Mouse (Mus musculus) brown adipose tissue, adult 24 weeks (tissue): ENCODE measurements around the gene Zfp317. TPM values are rescaled to one million over a fixed set of nuclear protein-coding genes. Genes with fewer than 3 reads are reported as not detected.
"Not testable (repeated sequence)": the region's sequence is repeated elsewhere in the genome, so short reads cannot be mapped to it uniquely, and the experiment has no call there.

Experiments
- H3K27ac ChIP-seq: fragments of 200-500 bp; replicated peaks from 2 replicates; pipeline ENCODE4 v1.5.1; 2012; ENCODE audit warnings: low read depth, mild to moderate bottlenecking, low read length
- H3K4me1 ChIP-seq: fragments of 200-500 bp; 2 replicates; pipeline ENCODE4 v1.6.1; 2012; ENCODE audit warnings: low read length, mixed read lengths; ENCODE audit not compliant: control insufficient read depth, insufficient read depth, insufficient read length
- H3K4me3 ChIP-seq: fragments of 200-500 bp; 2 replicates; pipeline ENCODE4 v1.5.1; 2012; ENCODE audit warnings: low read depth, mild to moderate bottlenecking, low read length, moderate library complexity; ENCODE audit not compliant: insufficient read depth
- polyA plus RNA-seq: library from polyadenylated mRNA; stranded (reverse); fragments of >200 nt; gene quantifications from 2 replicates; pipeline ENCODE4 v1.2.4, GENCODE M21; 2012; ENCODE audit not compliant: missing spikeins, insufficient read depth, insufficient read length

The Zfp317 gene
- 6.8 and 7.1 TPM in 2 replicates for polyA plus RNA-seq

GRCm38 (mm10) chr9:19621843-19622822 is at the start of gene Zfp317:
TSS of gene Zfp317 (plus strand) at chr9:19622102.
- H3K4me1 ChIP-seq, result no peaks in the 10 kb centered on the region
- H3K27ac ChIP-seq, result peak within 1 kb of the TSS; percentile 83
- peak within 1 kb of the TSS; percentile 68 for H3K4me3 ChIP-seq

DNA sequence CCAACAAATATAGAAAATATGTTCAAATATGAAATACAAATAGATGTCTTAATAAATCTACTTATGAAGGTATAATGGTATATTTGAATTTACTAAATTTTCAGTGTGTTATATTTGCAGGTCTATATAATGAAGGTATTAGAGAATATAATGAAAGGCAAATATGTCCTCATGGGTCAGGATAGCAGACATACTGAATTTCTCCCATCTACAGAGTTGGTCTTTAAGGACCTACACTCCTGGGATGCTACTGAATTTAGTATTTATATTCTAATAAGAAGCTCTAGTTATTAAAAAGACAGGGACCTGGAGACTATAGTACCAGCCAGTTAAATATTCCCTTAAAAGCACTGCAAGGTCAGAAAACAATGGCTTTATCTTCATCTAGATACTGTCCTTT is 39.6 kb upstream of the Zfp317 start, which contains the start of gene Olfr855:
Gene Olfr855 (plus strand): TSS at position 301 of the 400 bp plus-strand sequence.
- Histone ChIP-seq H3K4me3 (no peak within 1 kb of the TSS), H3K27ac (no peak within 1 kb of the TSS), H3K4me1 (no peaks in the 10 kb centered on the region)

DNA sequence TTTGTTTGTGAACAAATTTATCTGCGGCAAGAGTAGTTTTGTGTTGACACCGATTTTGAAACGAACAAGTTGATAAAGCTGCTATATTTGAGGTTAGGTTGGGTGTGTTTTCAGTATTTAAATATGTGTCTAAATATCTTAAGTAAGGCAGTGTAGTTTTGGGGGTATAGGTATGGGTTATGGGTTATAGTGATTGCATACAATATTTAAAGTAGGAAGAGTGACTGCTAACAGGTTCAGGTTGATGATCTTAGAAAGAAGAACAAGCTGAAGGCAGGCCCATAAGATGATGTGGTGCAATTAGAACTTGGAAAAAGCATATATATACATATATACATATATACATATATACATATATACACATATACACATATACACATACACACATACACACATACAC is 605 bp upstream of the Zfp317 start:
- H3K27ac ChIP-seq, result no peak overlapping the region
- no peak overlapping the region for H3K4me3 ChIP-seq
- H3K4me1 ChIP-seq, result no peaks in the 10 kb centered on the region

GRCm38 (mm10) chr9:19629574-19629973 is 7.7 kb downstream of the Zfp317 start:
- Histone ChIP-seq H3K4me3 (no peak overlapping the region), H3K4me1 (no peaks in the 10 kb centered on the region), H3K27ac (no peak overlapping the region)

DNA sequence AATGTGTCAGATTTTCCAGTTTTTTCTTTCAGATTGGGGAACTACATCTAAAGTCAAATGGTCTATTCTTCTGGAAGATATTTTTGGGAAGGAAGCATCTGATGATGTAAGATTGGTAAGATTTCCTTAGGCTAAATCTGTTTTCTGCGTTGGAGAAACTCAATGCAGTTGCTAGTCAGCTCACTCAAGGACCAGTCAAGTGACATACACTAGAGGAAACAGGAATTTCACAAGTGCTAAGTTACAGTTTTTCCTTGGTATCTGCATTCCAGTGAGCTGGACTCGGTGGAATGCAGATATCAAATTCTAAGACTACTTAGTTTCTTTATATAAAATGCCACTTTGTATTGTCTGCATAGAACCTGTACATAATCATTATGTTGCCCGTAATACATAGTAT is 23.3 kb downstream of the Zfp317 start:
- Histone ChIP-seq H3K4me1 (no peaks in the 10 kb centered on the region), H3K27ac (no peak overlapping the region), H3K4me3 (no peak overlapping the region)

- Histone ChIP-seq H3K27ac (no peak overlapping the region), H3K4me3 (no peak overlapping the region), H3K4me1 (no peaks in the 10 kb centered on the region)
Measured at GRCm38 (mm10) chr9:19690281-19690680, 68.4 kb downstream of the Zfp317 start.

DNA sequence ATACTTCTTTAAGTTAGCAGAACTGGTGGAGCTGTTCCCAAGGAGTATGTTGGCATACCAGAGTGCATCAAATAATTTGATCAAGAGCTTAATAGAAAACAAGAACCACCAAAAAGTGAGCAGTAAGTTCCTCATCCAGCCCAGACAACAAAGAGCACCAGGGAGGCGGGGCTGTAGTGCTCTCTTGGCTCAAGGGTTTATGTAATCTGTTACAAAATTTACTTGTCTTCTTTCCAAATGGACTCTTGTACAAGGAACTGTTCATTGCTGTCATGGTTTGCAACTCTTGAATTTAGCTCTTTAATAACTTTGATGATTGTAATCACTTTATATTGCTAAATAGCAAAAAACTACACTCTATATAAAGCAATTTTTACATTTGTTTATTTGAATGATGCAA is 69.5 kb downstream of the Zfp317 start:
- Histone ChIP-seq H3K4me1 (no peaks in the 10 kb centered on the region), H3K27ac (no peak overlapping the region), H3K4me3 (no peak overlapping the region)

GRCm38 (mm10) chr9:19692430-19692829 is 70.5 kb downstream of the Zfp317 start:
- Histone ChIP-seq H3K4me1 (no peaks in the 10 kb centered on the region), H3K4me3 (no peak overlapping the region), H3K27ac (no peak overlapping the region)

DNA sequence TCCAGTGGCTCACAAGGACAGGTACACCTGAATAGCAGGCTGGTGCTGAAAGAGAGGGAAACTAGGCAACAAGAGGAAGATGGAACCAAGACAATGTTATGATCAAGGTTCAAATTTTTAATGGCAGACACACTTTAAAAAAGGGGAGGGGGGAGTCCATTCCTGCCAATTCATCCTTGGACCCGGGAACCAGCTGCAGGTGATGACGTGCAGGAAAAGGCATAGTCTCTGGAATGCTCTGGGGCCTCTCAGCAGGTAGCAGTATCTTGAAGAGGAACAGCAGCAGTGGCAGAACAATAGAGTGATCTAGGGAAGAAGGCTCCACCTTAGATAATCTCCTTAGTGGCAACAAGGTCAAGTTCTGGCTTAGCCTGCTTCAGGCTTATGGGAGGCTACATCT is 72.4 kb downstream of the Zfp317 start:
- not testable (repeated sequence) for H3K27ac ChIP-seq, H3K4me3 ChIP-seq, H3K4me1 ChIP-seq

- not testable (repeated sequence) for H3K27ac ChIP-seq, H3K4me1 ChIP-seq, H3K4me3 ChIP-seq
Measured at GRCm38 (mm10) chr9:19694898-19695379, 73.0 kb downstream of the Zfp317 start.

Other genes with a start within 250 kb of the Zfp317 start
- gene Olfr847, start 243.4 kb upstream of the Zfp317 start, polyA plus RNA-seq, result not detected in 2 replicates
- gene Olfr849, start 181.8 kb upstream of the Zfp317 start, polyA plus RNA-seq, result not detected in 2 replicates
- gene Olfr850, start 143.9 kb upstream of the Zfp317 start, polyA plus RNA-seq, result not detected in 2 replicates
- gene Olfr851, start 128.8 kb upstream of the Zfp317 start, polyA plus RNA-seq, result not detected in 2 replicates
- not detected in 2 replicates for gene Olfr853, start 81.0 kb upstream of the Zfp317 start, polyA plus RNA-seq
- gene Olfr854, start 54.7 kb upstream of the Zfp317 start, polyA plus RNA-seq, result not detected in 2 replicates
- not detected in 2 replicates for gene Olfr855, start 39.5 kb upstream of the Zfp317 start, polyA plus RNA-seq
- gene Olfr857, start 87.3 kb downstream of the Zfp317 start, polyA plus RNA-seq, result not detected in 2 replicates
- not detected in 2 replicates for gene Olfr58, start 158.2 kb downstream of the Zfp317 start, polyA plus RNA-seq
- gene Olfr859, start 182.8 kb downstream of the Zfp317 start, polyA plus RNA-seq, result not detected in 2 replicates
- gene Olfr860, start 227.6 kb downstream of the Zfp317 start, polyA plus RNA-seq, result not detected in 2 replicates